Mouse (Mus musculus) brown adipose tissue, adult 24 weeks (tissue): Measurements from ENCODE around the gene AB124611. TPM values are rescaled to one million over a fixed set of nuclear protein-coding genes. Genes with fewer than 3 reads are reported as not detected.
"Not testable (repeated sequence)": the region's sequence is repeated elsewhere in the genome, so short reads cannot be mapped to it uniquely, and the experiment has no call there.

Experiments used
- H3K27ac ChIP-seq: fragments of 200-500 bp; replicated peaks from 2 replicates; pipeline ENCODE4 v1.5.1; 2012; ENCODE audit warnings: low read depth, mild to moderate bottlenecking, low read length
- H3K4me1 ChIP-seq: fragments of 200-500 bp; 2 replicates; pipeline ENCODE4 v1.6.1; 2012; ENCODE audit warnings: low read length, mixed read lengths; ENCODE audit not compliant: control insufficient read depth, insufficient read depth, insufficient read length
- H3K4me3 ChIP-seq: fragments of 200-500 bp; 2 replicates; pipeline ENCODE4 v1.5.1; 2012; ENCODE audit warnings: low read depth, mild to moderate bottlenecking, low read length, moderate library complexity; ENCODE audit not compliant: insufficient read depth
- polyA plus RNA-seq: library from polyadenylated mRNA; stranded (reverse); fragments of >200 nt; gene quantifications from 2 replicates; pipeline ENCODE4 v1.2.4, GENCODE M21; 2012; ENCODE audit not compliant: missing spikeins, insufficient read depth, insufficient read length

AB124611 gene
- polyA plus RNA-seq, 1 experiment = 2.1 TPM

DNA sequence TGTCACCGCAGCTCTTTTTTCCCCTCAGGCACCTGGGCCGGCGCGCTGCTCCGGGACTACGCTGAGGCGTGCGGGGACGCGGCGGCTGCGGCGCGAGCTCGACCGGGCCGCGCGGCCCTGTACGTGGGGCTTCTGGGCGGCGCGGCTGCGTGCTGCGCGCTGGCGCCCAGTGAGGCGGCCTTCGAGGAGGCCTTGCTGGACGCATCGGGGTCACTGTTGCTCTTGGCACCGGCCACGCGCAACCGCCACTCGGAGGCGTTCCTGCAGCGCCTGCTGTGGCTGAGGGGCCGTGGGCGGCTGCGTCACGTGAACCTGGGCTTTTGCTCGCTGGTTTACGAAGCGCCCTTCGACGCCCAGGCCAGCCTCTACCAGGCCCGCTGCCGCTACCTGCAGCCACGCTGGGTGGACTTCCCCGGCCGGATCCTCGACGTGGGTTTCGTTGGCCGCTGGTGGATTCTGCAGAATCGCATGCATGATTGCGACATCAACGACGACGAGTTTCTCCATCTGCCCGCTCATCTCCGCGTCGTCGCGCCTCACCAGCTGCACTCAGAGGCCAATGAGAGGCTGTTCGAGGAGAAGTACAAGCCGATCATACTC, 67.2 kb downstream of the AB124611 start:
- peaks cover 5% of the 10 kb centered on the region for H3K4me1 ChIP-seq
- peak overlapping the region; percentile 68 for H3K27ac ChIP-seq
- H3K4me3 ChIP-seq = peak overlapping the region; percentile 90

DNA sequence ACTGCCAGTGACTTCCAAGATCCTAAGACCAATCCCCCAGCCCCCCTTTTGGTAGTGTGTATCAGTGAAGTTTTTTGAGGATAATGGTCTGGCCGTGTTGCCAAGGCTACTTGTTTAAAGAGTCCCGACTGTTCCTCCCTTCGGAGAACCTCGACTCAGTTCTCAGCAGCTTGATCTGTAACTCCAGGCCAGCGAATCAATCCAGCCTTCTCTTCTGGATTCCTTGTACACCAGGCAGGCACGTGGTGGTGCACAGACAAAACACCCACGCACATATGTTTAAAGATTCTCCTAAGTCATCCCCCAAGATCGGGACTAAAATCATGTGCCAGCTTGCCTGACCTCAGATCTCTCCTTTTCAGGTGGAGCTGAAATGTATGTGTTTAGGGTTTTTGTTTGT, 68.4 kb downstream of the AB124611 start:
- 0 out of 2 replicates have a peak overlapping the region, but pooled peaks have one; percentile 2 for H3K4me3 ChIP-seq
- not testable (repeated sequence) for H3K27ac ChIP-seq, H3K4me1 ChIP-seq

DNA sequence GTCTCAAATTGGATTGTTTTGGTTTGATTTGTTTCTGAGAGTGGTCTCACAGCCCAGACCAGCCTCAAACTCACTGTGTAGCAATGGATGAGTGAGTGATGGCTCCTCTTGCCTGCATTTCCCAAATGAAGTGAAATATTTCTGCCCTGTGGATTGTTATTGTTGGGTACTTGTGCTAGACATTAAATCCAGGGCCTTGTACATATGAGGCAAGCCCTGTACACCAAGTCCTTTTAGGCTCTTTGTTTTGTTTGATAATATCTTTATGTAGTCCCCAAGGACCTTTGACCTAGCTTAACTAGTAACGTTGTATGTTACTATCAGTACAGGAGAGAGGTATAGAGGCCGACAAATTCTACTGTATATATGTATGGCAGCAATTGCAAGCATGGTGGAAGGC, 68.9 kb downstream of the AB124611 start:
- Histone ChIP-seq H3K27ac (no peak overlapping the region), H3K4me1 (peaks cover 5% of the 10 kb centered on the region), H3K4me3 (no peak overlapping the region)

Other genes starting within 250 kb of the AB124611 start
- 10.9 and 16.2 TPM in 2 replicates for gene Kri1, start 238.2 kb upstream of the AB124611 start, polyA plus RNA-seq
- gene Cdkn2d, start 234.8 kb upstream of the AB124611 start, polyA plus RNA-seq = 11.1 and 13.5 TPM in 2 replicates
- gene Ap1m2, start 213.8 kb upstream of the AB124611 start, polyA plus RNA-seq = not detected in 2 replicates
- gene Slc44a2, start 205.5 kb upstream of the AB124611 start, polyA plus RNA-seq = 9.0 and 9.6 TPM in 2 replicates
- 11.7 and 13.8 TPM in 2 replicates for gene Ilf3, start 158.3 kb upstream of the AB124611 start, polyA plus RNA-seq
- 8.0 and 11.1 TPM in 2 replicates for gene Qtrt1, start 114.3 kb upstream of the AB124611 start, polyA plus RNA-seq
- 39.0 and 48.4 TPM in 2 replicates for gene Dnm2, start 101.3 kb upstream of the AB124611 start, polyA plus RNA-seq
- 19.3 and 24.6 TPM in 2 replicates for gene Tmed1, start 15.9 kb upstream of the AB124611 start, polyA plus RNA-seq
- gene Carm1, start 20.7 kb downstream of the AB124611 start, polyA plus RNA-seq = 20.7 and 22.0 TPM in 2 replicates
- 30.3 and 31.1 TPM in 2 replicates for gene Timm29, start 66.5 kb downstream of the AB124611 start, polyA plus RNA-seq
- 12.7 and 14.6 TPM in 2 replicates for gene Yipf2, start 66.7 kb downstream of the AB124611 start, polyA plus RNA-seq
- gene Smarca4, start 90.0 kb downstream of the AB124611 start, polyA plus RNA-seq = 24.3 and 26.2 TPM in 2 replicates
- gene Ldlr, start 197.3 kb downstream of the AB124611 start, polyA plus RNA-seq = 11.2 and 29.0 TPM in 2 replicates
- gene Spc24, start 234.1 kb downstream of the AB124611 start, polyA plus RNA-seq = not detected in 2 replicates